Mouse (Mus musculus): Measurements from ENCODE around the gene Mgat5.

The Mgat5 gene

DNA sequence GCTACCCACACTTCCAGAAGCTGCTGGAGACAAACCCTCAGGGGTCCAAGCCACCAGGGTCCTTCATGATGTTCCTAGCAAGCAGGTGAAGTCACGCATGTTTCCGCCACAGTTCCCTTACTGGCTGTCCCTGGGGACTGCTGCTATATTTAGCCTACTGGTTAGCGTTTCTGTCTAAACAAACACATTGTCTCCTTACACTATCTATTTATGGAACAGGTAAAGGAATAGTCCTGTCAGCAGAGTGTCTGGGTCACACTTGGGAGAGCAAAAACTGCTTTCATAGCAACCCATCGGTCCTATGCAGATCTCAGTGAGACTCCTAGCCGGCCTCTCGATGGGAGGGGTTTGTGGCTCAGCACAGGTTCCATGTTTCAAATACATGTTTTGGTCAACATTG lies 306.5 kb downstream of the Mgat5 start:
- DNase-seq: no peak

GRCm38 (mm10) chr1:127512709-127513108 lies 307.9 kb downstream of the Mgat5 start:
- no peak for DNase-seq

GRCm38 (mm10) chr1:127513140-127513539 lies 308.3 kb downstream of the Mgat5 start:
- DNase-seq: no peak

DNA sequence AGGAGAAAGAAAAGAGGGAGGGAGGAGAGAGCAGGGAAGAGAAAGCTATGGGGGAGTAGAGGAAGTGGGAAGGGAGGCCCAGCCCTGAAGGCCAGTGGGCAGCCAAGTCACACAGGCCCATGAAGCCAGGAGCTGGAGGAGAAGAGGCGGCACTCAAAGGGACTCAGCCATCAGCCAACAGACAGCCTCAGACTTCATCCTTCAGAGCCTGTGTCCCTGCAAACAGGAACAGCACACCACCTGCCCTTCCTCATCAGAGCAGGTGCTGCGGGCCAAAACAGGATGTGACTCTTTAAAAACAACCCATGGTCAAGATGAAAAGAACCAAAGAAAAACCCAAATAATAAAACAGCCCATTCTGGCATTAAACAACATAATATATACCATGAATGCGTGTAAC lies 308.8 kb downstream of the Mgat5 start:
- no peak for DNase-seq

- no peak for DNase-seq
Observed at GRCm38 (mm10) chr1:127514479-127514878, 309.7 kb downstream of the Mgat5 start.

DNA sequence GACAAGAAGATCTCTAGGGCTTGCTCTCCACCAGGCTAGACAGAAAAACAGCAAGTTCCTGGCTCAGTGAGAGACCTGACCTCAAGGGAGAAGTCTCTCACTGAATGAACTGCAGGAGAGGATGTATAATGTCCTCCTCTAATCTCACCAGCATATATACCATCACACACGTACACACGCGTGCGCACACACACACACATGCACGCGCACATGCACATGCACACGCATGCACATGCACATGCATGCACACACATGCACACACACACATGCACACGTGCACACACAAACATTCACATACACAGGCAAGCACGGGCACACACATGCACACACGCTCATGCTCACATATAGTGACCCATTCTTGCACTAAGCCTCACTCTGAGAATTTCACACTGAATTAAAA lies 310.1 kb downstream of the Mgat5 start:
- no peak for DNase-seq

DNA sequence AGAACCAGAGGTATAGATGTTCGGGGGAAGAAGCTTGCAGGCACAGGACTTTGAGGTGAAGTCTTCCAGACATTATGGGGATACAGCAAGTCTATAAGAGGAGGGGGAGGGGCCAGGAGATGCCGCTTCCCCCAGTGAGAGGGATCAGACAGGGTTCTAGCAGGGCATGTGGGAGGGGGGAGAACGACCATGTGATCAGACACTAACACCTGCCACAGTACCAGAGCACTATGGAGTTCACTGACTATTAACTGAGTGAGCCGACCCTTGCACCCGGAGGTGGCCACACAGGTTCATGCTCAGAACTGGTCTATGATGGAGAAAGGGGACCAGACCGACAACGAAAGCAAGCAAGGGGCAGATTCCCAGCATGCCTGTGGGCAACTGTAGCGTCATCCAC lies 318.5 kb downstream of the Mgat5 start:
- DNase-seq: no peak

- no peak for DNase-seq
Observed at GRCm38 (mm10) chr1:127530849-127531580, 326.2 kb downstream of the Mgat5 start.

GRCm38 (mm10) chr1:127531723-127532122 lies 326.9 kb downstream of the Mgat5 start:
- no peak for DNase-seq

DNA sequence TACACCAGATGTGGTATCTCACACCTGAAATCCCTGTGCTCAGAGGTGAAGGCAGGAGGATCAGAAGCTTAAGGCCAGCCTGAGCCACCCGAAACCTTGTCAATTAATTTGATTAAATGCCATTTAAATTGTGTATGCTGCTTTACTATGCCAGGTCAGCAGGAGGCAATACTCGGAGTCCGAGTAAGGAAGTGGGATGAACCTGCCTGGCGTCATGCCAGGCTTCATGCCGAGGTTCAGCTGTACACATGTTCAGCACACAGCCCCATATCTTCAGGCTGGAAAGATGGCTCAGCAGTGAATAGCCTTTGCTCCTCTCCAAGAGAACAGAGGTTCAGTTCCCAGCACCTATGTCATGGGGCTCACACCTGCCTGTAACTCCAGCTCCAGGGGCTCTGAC lies 331.6 kb downstream of the Mgat5 start:
- DNase-seq: no peak

DNA sequence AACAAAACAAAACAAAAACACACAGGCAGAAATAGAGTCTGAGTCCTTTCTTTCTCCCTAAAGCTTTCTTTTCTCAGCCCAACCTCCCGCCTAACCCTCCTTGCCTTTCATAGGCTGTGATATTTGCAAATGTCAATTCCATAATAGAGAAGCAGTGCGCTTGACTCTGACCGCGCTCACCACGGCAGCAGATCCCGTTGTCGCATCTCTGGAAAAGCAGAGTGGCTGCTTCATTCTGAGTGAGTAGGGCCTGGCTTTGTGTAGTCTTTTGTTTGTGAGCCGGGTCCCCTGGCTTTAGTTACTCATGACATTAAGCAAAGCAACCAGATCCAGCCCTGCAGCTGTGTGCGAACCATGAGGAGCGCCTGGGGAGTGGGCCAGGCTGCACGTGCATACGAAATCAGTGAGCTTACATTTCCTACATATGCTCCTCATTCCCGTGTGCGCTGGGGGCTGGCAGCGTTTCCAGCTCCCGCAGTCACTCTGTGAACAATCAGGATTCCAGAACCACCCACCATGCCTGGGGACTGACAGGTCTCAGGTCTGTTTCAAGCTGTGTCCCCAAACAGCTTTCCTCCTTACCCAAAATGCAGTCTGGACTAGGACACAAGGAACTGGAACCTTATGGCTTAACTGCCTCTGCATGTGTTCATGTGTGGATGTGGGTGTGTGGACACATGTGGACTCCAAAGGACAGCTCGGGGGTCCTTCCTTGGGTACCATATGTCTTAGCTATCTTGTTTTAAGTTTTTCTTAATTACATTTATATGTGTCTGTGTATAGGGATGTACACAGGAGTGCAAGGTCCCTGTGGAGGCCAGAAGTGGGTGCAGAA lies 332.6 kb downstream of the Mgat5 start:
- no peak for DNase-seq
